Mouse (Mus musculus) megakaryocyte-erythroid progenitor cell, adult 5-6 weeks (primary cell): Measurements from ENCODE around the gene Hsf4. TPM values are rescaled to one million over a fixed set of nuclear protein-coding genes. Genes with fewer than 3 reads are reported as not detected.
"Not testable (repeated sequence)": the region's sequence is repeated elsewhere in the genome, so short reads cannot be mapped to it uniquely, and the experiment has no call there.

Experiments used
- ATAC-seq: replicated peaks from 2 replicates; pipeline ENCODE4 v1.8.0; 2016; ENCODE audit warnings: mild to moderate bottlenecking, inconsistent platforms; ENCODE audit not compliant: severe bottlenecking, poor library complexity, low FRiP score, low TSS enrichment
- total RNA-seq, 2 experiments: library from RNA; stranded (forward) in 1 of 2; stranded (reverse) in 1 of 2; fragments of 200-1000, 215-1000 nt in 1 of 2; fragments of >200 nt in 1 of 2; fragmentation: Nextera tagmentation in 1 of 2; gene quantifications; 2 replicates each; pipeline ENCODE4 v1.2.3; 2014 to 2017

Hsf4 gene
- total RNA-seq, 2 experiments from 2014 or later, result not detected

DNA sequence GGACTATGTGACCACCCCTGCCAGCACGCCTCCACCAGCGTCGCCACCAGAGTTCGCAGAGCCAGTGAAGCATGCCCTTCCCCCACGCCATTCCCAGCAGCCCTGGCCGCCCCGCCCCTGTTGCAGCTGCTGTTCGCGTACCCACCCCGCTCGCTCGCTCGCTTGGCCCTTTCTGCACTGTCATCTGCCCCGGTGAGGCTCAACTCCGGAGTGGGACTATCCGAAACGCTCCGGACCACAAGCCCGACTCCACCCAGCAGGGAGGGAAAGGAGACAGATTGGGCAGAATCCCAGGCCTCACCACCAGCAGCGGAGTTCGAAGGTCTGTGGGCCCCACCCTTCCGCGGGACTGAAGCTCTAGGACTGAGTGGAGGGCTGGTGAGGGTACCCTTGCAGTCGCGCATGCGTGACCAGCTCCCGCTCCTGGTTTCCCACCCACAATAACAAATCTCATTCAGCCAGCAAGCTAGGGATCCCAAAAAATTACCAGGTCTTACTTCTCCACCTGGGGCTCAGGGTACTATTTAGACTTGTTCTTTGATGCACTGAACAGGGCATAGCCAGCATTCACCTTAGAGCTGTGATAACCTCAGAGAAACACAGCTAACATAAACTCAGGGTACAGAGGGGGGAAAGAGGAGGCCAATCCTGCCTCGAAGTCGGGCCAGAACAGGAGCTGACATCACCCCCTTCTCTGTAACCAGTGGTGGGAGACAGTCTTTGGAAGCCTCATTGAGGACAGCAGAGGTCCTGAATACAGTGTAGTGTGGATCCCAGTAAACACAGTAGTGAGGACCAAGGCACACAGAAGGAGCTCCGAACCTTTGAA is 6.9 kb downstream of the Hsf4 start:
- ATAC-seq, result peak; percentile 58

DNA sequence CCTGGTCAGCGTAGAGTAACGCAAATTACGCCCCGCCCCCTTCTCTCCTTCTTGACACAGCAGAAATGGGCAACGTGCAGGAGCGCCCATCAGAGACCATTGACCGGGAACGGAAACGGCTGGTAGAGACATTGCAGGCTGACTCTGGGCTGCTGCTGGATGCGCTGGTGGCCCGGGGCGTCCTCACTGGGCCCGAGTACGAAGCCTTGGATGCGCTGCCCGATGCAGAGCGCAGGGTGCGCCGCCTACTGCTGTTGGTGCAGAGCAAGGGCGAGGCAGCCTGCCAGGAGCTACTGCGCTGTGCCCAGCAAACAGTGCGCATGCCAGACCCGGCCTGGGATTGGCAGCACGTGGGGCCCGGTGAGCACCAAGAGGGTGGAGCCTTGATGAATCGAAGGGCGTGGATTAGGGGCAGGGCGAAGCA is 9.3 kb downstream of the Hsf4 start:
- ATAC-seq, result peak; percentile 83

DNA sequence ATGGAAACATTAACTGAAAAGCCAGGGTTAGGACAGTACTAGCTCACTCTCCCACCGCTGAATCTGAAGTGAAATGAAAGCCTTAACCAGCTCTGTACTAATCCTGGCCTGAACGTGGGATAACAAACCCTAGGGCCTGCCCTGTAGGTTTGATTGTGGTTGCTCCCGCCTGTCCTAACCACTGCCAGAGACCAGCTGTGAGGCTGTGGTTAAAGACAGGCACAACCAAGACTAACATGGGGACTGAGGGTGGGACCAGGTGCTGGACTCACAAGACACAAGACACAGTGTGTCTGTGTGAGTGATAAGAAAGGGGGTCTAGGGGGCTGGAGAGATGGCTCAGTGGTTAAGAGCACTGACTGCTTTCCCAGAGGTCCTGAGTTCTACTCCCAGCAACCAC is 11.0 kb downstream of the Hsf4 start:
- ATAC-seq, result no peak

DNA sequence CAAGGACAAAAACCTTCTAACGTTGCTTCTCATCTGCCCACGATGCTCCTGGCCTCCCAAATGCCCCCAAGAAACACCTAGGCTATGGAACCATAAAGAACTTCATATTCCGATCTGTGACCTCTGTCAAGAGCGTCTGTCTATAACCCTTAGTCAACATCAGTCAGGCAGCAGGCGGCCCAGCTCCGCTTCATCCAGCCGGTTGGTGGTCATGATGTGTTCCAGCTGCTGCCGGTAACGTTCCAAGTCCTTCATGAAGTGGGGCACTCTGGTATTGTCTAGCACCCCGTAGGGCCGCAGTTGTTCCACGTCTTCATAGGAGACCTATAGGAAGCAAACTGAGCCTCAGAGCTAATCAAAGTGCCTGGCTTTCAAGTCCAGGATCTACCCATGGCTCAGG is 12.2 kb downstream of the Hsf4 start:
- ATAC-seq, result no peak

- ATAC-seq, result no peak
Observed at GRCm38 (mm10) chr8:105282239-105282638, 12.6 kb downstream of the Hsf4 start.

- peak; percentile 35 for ATAC-seq
Observed at GRCm38 (mm10) chr8:105283074-105283473, 13.5 kb downstream of the Hsf4 start.

- ATAC-seq, result no peak
Observed at GRCm38 (mm10) chr8:105285514-105285913, 15.9 kb downstream of the Hsf4 start.

- no peak for ATAC-seq
Observed at GRCm38 (mm10) chr8:105286907-105287306, 17.3 kb downstream of the Hsf4 start.

DNA sequence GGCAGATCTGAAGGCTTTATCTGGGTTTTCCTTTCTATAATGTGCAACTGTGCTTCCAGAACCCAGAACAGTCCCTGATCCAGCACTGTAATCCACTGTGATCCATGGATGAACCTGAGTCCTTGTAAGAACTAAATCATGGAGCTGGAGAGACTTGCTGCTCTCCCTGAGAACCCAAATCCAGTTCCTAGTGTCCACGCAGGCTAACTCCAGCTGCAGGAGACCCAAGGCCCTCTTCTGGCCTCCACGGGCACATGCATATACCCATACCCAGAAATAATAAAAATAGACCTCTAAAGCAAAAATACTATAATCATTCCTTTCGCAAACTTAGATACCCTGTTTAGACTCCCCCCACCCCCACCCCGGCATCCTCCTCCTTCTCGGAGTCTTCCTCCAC is 18.6 kb downstream of the Hsf4 start:
- no peak for ATAC-seq

- peak; percentile 88 for ATAC-seq
Observed at GRCm38 (mm10) chr8:105288958-105289732, 19.5 kb downstream of the Hsf4 start.

GRCm38 (mm10) chr8:105289805-105290460 is 20.3 kb downstream of the Hsf4 start, which contains the start of gene 4931428F04Rik:
4931428F04Rik (minus strand) TSS chr8:105289864.
- peak; percentile 14 for ATAC-seq

- ATAC-seq, result peak; percentile 42
Observed at GRCm38 (mm10) chr8:105290554-105291314, 21.1 kb downstream of the Hsf4 start.

- ATAC-seq, result not testable (repeated sequence)
Observed at GRCm38 (mm10) chr8:105291364-105291763, 21.8 kb downstream of the Hsf4 start.

GRCm38 (mm10) chr8:105291802-105292201 is 22.2 kb downstream of the Hsf4 start:
- not testable (repeated sequence) for ATAC-seq

- ATAC-seq, result no peak
Observed at GRCm38 (mm10) chr8:105292471-105292870, 22.9 kb downstream of the Hsf4 start.

- ATAC-seq, result no peak
Observed at GRCm38 (mm10) chr8:105293405-105293804, 23.8 kb downstream of the Hsf4 start.

- no peak for ATAC-seq
Observed at GRCm38 (mm10) chr8:105294776-105295175, 25.2 kb downstream of the Hsf4 start.

DNA sequence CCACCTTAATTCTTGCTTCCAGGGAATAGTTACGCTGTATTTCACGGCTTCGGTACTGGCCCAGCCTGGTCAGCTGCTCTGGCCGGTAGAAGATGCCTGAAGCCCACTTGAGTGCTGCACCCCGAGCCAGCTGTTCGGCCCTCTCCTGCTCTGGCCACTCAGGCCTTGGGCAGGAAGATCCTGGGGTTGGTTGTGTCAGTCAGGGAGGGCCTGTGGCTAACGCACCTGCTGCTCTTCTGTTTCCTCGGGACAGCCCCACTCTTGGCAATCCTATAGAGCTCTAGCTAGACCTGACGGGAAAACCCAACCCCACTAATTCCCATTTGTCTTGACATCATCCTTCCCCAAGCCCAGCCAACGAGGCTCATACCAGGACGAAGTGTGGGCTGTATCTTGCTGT is 25.7 kb downstream of the Hsf4 start:
- no peak for ATAC-seq

- ATAC-seq, result no peak
Observed at GRCm38 (mm10) chr8:105295895-105296573, 26.4 kb downstream of the Hsf4 start, which contains the start of gene Exoc3l. Exoc3l (minus strand) TSS chr8:105296101.
